Mouse (Mus musculus) lung, adult 2 months (tissue): ENCODE results near the gene Zfp668.

Experiments
- CTCF ChIP-seq: fragments of 200-500 bp; IDR thresholded peaks from 2 replicates; pipeline ENCODE4 v1.5.1; 2011; ENCODE audit warnings: mild to moderate bottlenecking, low read length, control low read depth; ENCODE audit not compliant: insufficient read depth
- POLR2A ChIP-seq: fragments of 200-500 bp; IDR thresholded peaks from 2 replicates; pipeline ENCODE4 v1.6.1; 2011; ENCODE audit warnings: low read depth, mild to moderate bottlenecking, control low read depth, low read length, borderline replicate concordance; ENCODE audit errors: extremely low read depth

DNA sequence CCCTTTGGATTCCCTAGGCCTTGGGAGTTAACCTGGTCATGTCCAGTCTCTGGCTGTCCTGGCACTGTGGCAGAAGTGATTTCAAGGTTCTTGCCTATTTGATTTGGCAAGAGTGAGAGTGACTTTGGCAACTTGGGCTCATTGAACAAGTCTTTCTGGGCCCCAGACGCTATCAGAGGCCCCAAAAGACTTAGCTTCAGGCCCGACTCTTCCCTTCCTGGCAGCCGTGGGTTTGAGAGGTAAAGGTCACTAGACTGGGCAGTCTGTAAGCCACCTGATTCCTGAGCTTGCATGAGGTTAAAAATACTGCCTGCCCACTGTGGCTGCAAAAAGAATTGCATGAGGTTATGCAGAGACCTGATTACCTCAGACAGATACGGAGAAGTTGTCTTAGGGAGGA is 32.0 kb upstream of the Zfp668 start:
- TF ChIP-seq CTCF (no peak), POLR2A (no peak)
